Mouse (Mus musculus) erythroblast, embryonic 14.5 days (primary cell): Measurements from ENCODE around the gene Wasf3.

Experiments used
- GATA1 ChIP-seq: IDR thresholded peaks from 2 replicates; pipeline ENCODE4 v1.6.1; 2012; ENCODE audit warnings: low read length, inconsistent platforms, mixed read lengths
- TAL1 ChIP-seq: IDR thresholded peaks from 3 replicates; pipeline ENCODE4 v1.6.1; 2012; ENCODE audit warnings: low read length, inconsistent platforms, mixed read lengths

DNA sequence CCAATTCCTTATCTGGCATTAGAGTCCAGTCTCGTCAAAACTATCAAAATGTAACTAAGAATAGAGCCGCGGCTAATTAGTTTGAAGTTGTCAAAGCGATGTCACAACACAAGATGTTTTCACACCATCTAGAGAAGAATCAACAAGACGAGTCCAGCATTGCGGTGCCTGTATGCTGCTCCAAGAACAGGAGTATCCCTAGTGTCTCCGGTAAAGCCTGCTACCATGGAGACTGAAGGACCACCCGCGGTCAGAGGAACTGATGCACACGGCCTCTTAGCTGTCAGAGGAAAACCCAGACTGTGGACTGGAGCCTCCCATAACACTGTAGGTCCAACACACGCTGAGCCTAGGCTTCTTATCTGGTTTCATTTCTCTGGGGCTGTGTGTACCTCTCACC, 11.5 kb upstream of the Wasf3 start:
- TF ChIP-seq GATA1 (no peak), TAL1 (no peak)
